Mouse (Mus musculus): ENCODE data around the gene Rsrc1. TPM values are rescaled to one million over a fixed set of nuclear protein-coding genes. Genes with fewer than 3 reads are reported as not detected.

Gene Rsrc1
- polyA plus RNA-seq, 1 experiment from 2014 or later: 22.4 TPM

DNA sequence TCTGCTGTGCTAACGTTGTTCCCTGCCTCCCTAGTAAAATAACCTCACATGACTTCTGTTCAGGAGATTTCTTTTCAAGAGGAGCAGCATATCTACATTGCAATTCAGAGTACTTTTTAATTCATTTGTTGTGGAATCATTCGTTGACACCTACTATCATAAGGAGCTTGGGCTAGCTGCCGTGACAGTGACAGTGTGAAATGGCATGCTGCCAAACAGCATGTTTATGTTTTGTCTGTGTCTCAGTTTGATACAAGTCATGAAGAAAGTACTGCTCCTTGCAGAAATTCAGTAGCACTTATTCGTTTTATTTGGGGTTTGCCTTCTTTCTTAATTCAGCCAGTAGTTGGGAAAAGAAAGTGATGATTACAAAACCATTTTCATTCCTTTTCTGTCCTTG lies 303.7 kb downstream of the Rsrc1 start:
- WGBS: 39% methylated on average over 4 of the region's 4 CpGs
- peaks cover 8% of the 10 kb centered on the region for H3K4me1 ChIP-seq
- H3K36me3 ChIP-seq: no peaks in the 10 kb centered on the region
- H3K9ac ChIP-seq: no peak overlapping the region
- no peak for ATAC-seq (ENCODE audit: extremely low read depth, insufficient number of reproducible peaks, low FRiP score, low TSS enrichment)
- no peak overlapping the region for H3K4me3 ChIP-seq
- no peaks in the 10 kb centered on the region for H3K9me3 ChIP-seq
- no peaks in the 10 kb centered on the region for H3K27me3 ChIP-seq (replicated peaks)
- H3K4me2 ChIP-seq: no peak overlapping the region
- H3K27ac ChIP-seq (replicated peaks): no peak overlapping the region

DNA sequence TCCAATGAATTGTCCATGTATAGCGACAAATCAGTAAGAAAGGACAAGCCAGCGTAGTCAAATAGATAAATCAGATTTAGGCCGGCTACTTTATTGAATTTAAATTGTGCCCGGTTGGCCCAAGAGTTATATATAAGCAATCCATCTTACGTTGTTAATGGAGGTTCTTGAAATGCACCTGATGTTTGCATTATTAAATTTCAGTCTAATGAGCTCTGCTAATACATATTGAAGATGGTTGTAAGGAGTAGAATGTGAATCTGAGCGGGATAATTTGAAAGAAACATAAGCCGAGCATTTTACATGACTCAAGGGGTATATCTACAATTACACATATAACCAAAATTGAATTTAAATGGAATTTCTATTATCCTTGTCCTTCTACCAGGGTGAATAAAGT lies 307.5 kb downstream of the Rsrc1 start:
- Histone ChIP-seq H3K4me2 (no peak overlapping the region), H3K36me3 (no peaks in the 10 kb centered on the region), H3K4me1 (peaks cover 8% of the 10 kb centered on the region), H3K9me3 (no peaks in the 10 kb centered on the region), H3K27ac (replicated peaks) (no peak overlapping the region), H3K27me3 (replicated peaks) (no peaks in the 10 kb centered on the region), H3K9ac (no peak overlapping the region), H3K4me3 (no peak overlapping the region)
- 86% methylated on average over 7 of the region's 7 CpGs for WGBS
- ATAC-seq (ENCODE audit: extremely low read depth, insufficient number of reproducible peaks, low FRiP score, low TSS enrichment): no peak

DNA sequence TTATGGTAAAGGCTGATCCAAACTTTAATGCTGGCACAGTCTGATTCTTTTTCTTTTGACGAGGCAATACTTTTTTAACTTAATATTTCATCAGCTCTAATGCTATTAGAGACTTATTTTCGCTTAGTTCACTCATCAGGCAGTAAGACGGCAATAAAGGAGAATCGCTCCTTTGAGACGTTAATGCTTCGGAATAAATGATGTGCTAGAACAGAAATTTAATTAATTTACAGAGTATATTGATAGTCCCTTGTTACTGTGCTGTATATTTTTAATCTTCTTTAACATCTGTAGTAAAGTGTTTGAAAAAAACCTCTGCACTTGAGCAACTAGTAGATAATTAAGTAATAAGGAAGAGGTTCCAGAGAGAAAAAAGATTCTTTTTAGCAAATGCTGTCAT lies 308.3 kb downstream of the Rsrc1 start:
- no peaks in the 10 kb centered on the region for H3K9me3 ChIP-seq
- H3K9ac ChIP-seq: no peak overlapping the region
- H3K4me1 ChIP-seq: peaks cover 4% of the 10 kb centered on the region; the same call in 1 of the 2 replicates
- no peak for ATAC-seq (ENCODE audit: extremely low read depth, insufficient number of reproducible peaks, low FRiP score, low TSS enrichment)
- H3K27ac ChIP-seq (replicated peaks): no peak overlapping the region
- no peak overlapping the region for H3K4me2 ChIP-seq
- WGBS: 85% methylated on average over 6 of the region's 6 CpGs
- H3K27me3 ChIP-seq (replicated peaks): no peaks in the 10 kb centered on the region
- no peak overlapping the region for H3K4me3 ChIP-seq
- no peaks in the 10 kb centered on the region for H3K36me3 ChIP-seq

DNA sequence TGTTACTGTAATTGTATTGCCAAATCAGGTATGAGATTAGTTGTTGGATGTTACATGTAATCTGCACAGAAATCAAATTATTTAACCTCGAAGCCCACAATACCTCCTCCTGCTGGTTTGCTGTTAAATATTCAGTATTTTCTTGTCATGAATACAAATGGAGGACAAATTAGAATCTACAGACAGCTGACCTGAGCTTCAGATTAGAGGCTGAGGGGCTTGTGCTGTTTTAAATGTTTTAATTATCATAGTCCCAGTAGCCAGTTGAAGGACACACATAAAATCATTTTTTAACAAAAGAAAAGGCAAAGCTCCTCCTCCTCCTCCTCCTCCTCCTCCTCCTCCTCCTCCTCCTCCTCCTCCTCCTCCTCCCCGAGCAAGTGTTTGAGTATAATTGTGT lies 327.5 kb downstream of the Rsrc1 start:
- peaks cover 16% of the 10 kb centered on the region for H3K4me1 ChIP-seq
- 81% methylated on average over 1 of the region's 2 CpGs for WGBS
- no peaks in the 10 kb centered on the region for H3K9me3 ChIP-seq

DNA sequence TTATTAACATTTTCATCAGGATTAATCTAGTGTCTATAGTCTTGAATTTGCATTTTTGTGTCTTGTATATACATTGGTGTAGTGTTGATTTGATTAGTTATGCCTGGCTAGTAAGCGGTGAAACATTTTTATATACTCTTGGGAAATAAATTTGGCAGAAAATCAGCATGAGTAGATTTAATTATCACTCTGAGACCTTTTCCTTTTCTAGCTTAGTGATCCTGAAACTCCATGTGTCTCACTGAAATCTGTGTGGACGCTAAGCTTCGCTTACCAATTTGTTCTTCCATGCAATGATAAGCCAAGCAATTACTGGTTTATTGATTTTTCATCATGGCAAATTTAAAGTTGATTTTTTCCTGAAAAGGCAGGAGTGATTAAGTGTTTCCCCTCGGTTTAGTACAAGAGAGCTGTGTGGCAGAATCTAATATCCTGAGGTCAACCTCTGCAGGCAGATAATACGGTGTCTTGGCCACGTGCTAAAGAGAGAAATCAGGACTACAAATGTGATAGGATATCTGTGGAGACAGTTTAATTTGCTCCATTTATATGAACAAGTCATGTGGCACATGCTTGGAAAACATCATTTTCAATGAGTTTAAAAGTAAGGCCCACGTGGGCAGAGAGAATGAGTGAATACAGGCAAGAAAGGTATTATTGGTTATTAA lies 328.6 kb downstream of the Rsrc1 start:
- no peak overlapping the region for H3K4me2 ChIP-seq
- no peak overlapping the region for H3K9ac ChIP-seq
- H3K27ac ChIP-seq (replicated peaks): no peak overlapping the region
- no peak overlapping the region for H3K4me3 ChIP-seq
- no peaks in the 10 kb centered on the region for H3K36me3 ChIP-seq
- no peaks in the 10 kb centered on the region for H3K27me3 ChIP-seq (replicated peaks)
- ATAC-seq (ENCODE audit: extremely low read depth, insufficient number of reproducible peaks, low FRiP score, low TSS enrichment): no peak
- WGBS: 55% methylated on average over 7 of the region's 7 CpGs
- no peaks in the 10 kb centered on the region for H3K9me3 ChIP-seq
- H3K4me1 ChIP-seq: peaks cover 16% of the 10 kb centered on the region

More for the DNA sequence above, 327.5 kb downstream of the Rsrc1 start:
- no peak overlapping the region for H3K27ac ChIP-seq (replicated peaks)
- H3K4me2 ChIP-seq: no peak overlapping the region
- H3K36me3 ChIP-seq: no peaks in the 10 kb centered on the region
- no peaks in the 10 kb centered on the region for H3K27me3 ChIP-seq (replicated peaks)
- no peak for ATAC-seq (ENCODE audit: extremely low read depth, insufficient number of reproducible peaks, low FRiP score, low TSS enrichment)
- H3K9ac ChIP-seq: no peak overlapping the region
- H3K4me3 ChIP-seq: no peak overlapping the region

DNA sequence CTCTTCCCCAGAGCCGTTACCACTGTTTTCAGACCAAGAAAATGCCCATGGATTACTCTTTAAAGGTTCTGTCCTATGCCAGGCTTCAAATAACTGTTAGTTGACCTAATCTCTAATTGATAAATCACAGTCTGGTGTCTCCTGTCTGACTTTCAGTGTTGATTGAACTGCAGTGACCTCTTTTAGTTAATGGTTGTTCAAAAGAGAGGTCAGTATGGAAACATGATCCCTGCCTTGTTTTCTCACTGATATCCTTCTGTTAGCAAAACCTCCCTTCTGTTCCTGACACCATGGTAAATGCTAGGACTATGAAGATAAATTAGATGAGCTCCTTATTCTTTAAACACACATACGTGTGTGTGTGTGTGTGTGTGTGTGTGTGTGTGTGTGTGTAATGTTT lies 330.2 kb downstream of the Rsrc1 start:
- H3K4me2 ChIP-seq: no peak overlapping the region
- no peaks in the 10 kb centered on the region for H3K36me3 ChIP-seq
- H3K4me1 ChIP-seq: peaks cover 16% of the 10 kb centered on the region
- H3K27ac ChIP-seq (replicated peaks): no peak overlapping the region
- WGBS: 46% methylated on average over 2 of the region's 2 CpGs
- no peaks in the 10 kb centered on the region for H3K9me3 ChIP-seq
- H3K4me3 ChIP-seq: no peak overlapping the region
- no peak for ATAC-seq (ENCODE audit: extremely low read depth, insufficient number of reproducible peaks, low FRiP score, low TSS enrichment)
- no peak overlapping the region for H3K9ac ChIP-seq
- no peaks in the 10 kb centered on the region for H3K27me3 ChIP-seq (replicated peaks)

DNA sequence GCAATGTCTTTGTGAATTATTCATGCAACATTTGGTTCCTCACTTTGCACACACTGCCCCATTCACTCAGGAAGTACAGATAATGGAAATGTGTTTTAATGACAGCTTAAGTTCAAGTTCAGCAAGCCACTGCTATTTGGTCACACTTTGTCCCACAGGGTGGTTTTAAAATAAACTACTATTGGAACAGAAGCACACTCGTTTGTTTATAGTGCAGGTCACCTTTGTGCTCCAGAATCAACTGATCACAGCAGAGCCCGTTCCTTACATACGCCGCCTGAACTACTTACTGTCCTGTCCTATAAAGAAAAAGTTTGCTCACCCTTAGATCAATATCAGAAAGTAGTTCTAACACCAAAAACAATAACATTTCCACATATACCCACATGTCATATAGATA lies 341.2 kb downstream of the Rsrc1 start:
- H3K36me3 ChIP-seq: no peaks in the 10 kb centered on the region
- no peak overlapping the region for H3K4me3 ChIP-seq
- H3K27ac ChIP-seq (replicated peaks): no peak overlapping the region
- no peak for ATAC-seq (ENCODE audit: extremely low read depth, insufficient number of reproducible peaks, low FRiP score, low TSS enrichment)
- H3K4me2 ChIP-seq: no peak overlapping the region
- 77% methylated on average over 4 of the region's 4 CpGs for WGBS
- no peak overlapping the region for H3K9ac ChIP-seq
- no peaks in the 10 kb centered on the region for H3K4me1 ChIP-seq
- no peaks in the 10 kb centered on the region for H3K27me3 ChIP-seq (replicated peaks)
- H3K9me3 ChIP-seq: no peaks in the 10 kb centered on the region

DNA sequence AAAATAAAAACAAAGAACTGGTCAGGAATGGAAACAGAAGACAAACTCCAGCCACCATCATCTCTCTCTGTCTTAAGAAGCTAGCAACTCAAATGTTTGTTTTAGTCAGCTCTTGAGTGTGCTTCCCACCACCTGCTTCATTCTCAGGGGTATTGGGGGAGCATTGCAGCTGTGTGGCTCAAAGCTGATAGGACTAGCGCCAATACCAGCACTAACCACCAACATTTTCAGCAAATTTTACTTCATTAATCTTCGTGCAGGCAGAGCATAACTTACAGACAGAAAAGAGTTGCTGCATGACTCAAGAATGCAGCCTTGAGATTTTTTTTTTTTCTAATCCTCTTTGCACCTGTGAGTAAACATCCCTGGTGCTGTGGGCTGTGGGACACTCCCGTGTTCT lies 358.4 kb downstream of the Rsrc1 start:
- 52% methylated on average over 3 of the region's 3 CpGs for WGBS
- H3K27me3 ChIP-seq (replicated peaks): no peaks in the 10 kb centered on the region
- no peak overlapping the region for H3K4me3 ChIP-seq
- H3K36me3 ChIP-seq: no peaks in the 10 kb centered on the region
- H3K4me2 ChIP-seq: no peak overlapping the region
- no peak for ATAC-seq (ENCODE audit: extremely low read depth, insufficient number of reproducible peaks, low FRiP score, low TSS enrichment)
- no peak overlapping the region for H3K27ac ChIP-seq (replicated peaks)
- H3K4me1 ChIP-seq: no peaks in the 10 kb centered on the region
- no peaks in the 10 kb centered on the region for H3K9me3 ChIP-seq
- no peak overlapping the region for H3K9ac ChIP-seq

DNA sequence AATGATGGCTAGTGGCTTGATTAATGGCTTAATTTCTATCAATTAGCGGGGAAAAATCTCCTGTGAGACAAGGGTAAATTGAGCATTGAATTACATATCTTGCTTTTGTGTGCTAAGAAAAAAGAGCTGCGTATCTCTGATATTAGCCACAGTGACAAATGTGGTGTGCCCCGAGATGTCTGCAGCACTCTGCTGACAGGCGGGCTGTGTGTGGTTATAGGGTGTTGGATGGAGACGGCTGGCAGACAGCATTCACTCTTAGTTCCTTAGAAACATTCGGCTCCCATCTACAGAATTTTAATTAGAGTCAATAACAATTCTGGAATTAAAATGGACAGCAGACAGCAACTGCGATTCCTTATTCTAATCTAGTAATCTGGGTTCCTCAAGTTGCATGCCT lies 359.7 kb downstream of the Rsrc1 start:
- ATAC-seq (ENCODE audit: extremely low read depth, insufficient number of reproducible peaks, low FRiP score, low TSS enrichment): no peak
- Histone ChIP-seq H3K4me2 (no peak overlapping the region), H3K9me3 (no peaks in the 10 kb centered on the region), H3K9ac (no peak overlapping the region), H3K36me3 (no peaks in the 10 kb centered on the region), H3K27me3 (replicated peaks) (no peaks in the 10 kb centered on the region), H3K4me1 (no peaks in the 10 kb centered on the region), H3K27ac (replicated peaks) (no peak overlapping the region), H3K4me3 (no peak overlapping the region)
- 70% methylated on average over 7 of the region's 7 CpGs for WGBS

DNA sequence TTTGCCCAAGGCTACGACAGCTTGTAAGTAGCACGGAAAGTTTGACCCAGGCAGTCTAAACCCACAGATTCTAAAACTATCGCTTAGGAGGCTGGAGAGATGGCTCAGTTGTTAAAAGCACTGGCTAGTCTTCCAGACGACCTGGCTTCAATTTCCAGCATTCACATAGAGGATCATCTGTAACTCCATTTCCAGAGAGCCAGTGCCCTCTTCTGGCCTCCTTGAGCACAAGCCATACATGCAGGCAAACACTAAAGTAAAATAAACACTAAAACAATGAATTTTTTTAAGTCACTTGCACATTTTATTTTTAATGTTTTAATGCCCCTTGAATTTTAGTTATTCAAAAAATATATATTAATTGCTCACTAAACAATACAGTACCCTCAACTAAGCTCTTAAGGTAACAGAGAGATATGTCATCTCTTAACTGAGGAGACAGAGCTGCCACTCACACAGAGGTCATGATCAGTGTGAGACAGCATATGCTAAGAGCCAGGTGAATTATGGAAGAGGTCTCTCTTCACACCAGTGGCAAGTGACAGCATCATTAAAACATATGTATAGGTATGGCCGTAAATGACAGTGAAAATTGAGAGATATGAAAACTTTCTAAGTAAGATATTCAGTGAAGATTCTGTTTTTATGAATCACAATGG lies 361.9 kb downstream of the Rsrc1 start:
- Histone ChIP-seq H3K9ac (no peak overlapping the region), H3K4me3 (no peak overlapping the region), H3K36me3 (no peaks in the 10 kb centered on the region), H3K4me2 (no peak overlapping the region), H3K27ac (replicated peaks) (no peak overlapping the region), H3K4me1 (no peaks in the 10 kb centered on the region), H3K9me3 (no peaks in the 10 kb centered on the region), H3K27me3 (replicated peaks) (no peaks in the 10 kb centered on the region)
- WGBS: 55% methylated on average over 5 of the region's 5 CpGs
- ATAC-seq (ENCODE audit: extremely low read depth, insufficient number of reproducible peaks, low FRiP score, low TSS enrichment): no peak

DNA sequence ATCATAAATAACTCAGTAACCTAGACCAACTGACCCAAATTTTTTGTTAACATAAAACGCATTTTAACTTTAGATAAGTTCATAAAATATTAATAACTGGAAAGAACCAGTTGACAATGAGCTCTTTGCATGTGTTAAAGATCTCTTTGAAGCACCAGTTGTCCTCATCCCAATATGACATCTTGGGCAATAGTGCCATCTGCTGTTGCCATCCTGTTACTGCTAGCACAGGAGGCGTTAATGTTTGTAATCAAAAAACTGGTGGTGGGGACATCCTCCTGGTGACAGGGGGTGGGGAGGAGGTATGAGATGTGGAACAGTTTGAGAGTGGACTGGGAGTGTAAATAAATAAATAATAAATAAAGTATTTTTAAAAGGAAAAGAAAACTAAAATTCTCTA lies 363.4 kb downstream of the Rsrc1 start:
- Histone ChIP-seq H3K4me1 (no peaks in the 10 kb centered on the region), H3K27me3 (replicated peaks) (no peaks in the 10 kb centered on the region), H3K4me2 (no peak overlapping the region), H3K4me3 (no peak overlapping the region), H3K9me3 (no peaks in the 10 kb centered on the region), H3K9ac (no peak overlapping the region), H3K36me3 (no peaks in the 10 kb centered on the region), H3K27ac (replicated peaks) (no peak overlapping the region)
- 4% methylated on average over 2 of the region's 2 CpGs for WGBS
- no peak for ATAC-seq (ENCODE audit: extremely low read depth, insufficient number of reproducible peaks, low FRiP score, low TSS enrichment)

DNA sequence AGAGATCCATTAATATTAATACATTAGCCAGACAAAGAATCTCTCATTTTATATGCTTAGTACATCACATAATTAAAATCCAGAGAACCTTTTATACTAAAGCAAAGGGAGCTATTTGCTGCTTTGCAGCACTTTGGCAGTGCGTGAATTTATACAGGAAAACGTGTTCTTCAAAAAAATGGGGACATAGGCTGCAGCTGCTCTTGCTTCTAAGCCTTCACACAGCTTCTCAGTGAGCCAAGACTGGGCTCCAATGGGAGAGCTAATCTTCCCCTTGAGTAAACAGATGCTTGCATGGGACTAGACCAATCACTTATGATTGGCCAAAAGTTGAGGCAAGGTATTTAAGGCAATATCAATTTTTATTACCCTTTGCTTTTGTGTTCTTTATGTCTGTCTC lies 365.5 kb downstream of the Rsrc1 start:
- ATAC-seq (ENCODE audit: extremely low read depth, insufficient number of reproducible peaks, low FRiP score, low TSS enrichment): no peak
- WGBS: 75% methylated on average over 2 of the region's 2 CpGs
- Histone ChIP-seq H3K4me1 (no peaks in the 10 kb centered on the region), H3K9ac (no peak overlapping the region), H3K4me2 (no peak overlapping the region), H3K9me3 (no peaks in the 10 kb centered on the region), H3K4me3 (no peak overlapping the region), H3K36me3 (no peaks in the 10 kb centered on the region), H3K27me3 (replicated peaks) (no peaks in the 10 kb centered on the region), H3K27ac (replicated peaks) (no peak overlapping the region)

All from heart, embryonic 13.5 days (tissue).